Mouse (Mus musculus): ENCODE measurements around the gene 1700080E11Rik. TPM values are rescaled to one million over a fixed set of nuclear protein-coding genes. Genes with fewer than 3 reads are reported as not detected.

1700080E11Rik gene
- 26.1 TPM for polyA plus RNA-seq (2014; fragmentation: Illumina TruSeq; extraction: RNeasy Lipid Tissue Mini Kit (QIAGEN cat#74804); ENCODE audit: low read depth, low replicate concordance)

GRCm38 (mm10) chr9:105144992-105145391, at the start of gene 1700080E11Rik:
Gene 1700080E11Rik (minus strand): TSS chr9:105145092.

GRCm38 (mm10) chr9:105131253-105132001, 13.5 kb downstream of the 1700080E11Rik start, which contains the start of gene Nudt16:
Gene Nudt16 (minus strand): TSS chr9:105131824.

Other genes starting within 250 kb of the 1700080E11Rik start
- gene Mrpl3, start 91.9 kb downstream of the 1700080E11Rik start, polyA plus RNA-seq (2014; fragmentation: Illumina TruSeq; extraction: RNeasy Lipid Tissue Mini Kit (QIAGEN cat#74804); ENCODE audit: low read depth, low replicate concordance): 70.8 TPM
- 4.6 TPM for gene Nudt16, start 13.3 kb downstream of the 1700080E11Rik start, polyA plus RNA-seq (2014; fragmentation: Illumina TruSeq; extraction: RNeasy Lipid Tissue Mini Kit (QIAGEN cat#74804); ENCODE audit: low read depth, low replicate concordance)